Mouse (Mus musculus) E14TG2a.4 (cell line): Measurements from ENCODE around the gene Get4.

Experiments used
- CTCF ChIP-seq: conservative IDR thresholded peaks from 2 replicates; pipeline ENCODE4 v1.5.1; 2014; ENCODE audit warnings: low read length
- POU5F1 ChIP-seq: IDR thresholded peaks from 2 replicates; pipeline ENCODE4 v1.6.1; 2014; ENCODE audit warnings: low read length, borderline replicate concordance

- TF ChIP-seq CTCF, result no peak
- TF ChIP-seq POU5F1, result no peak
Measured at GRCm38 (mm10) chr5:139251736-139252080, 416 bp upstream of the Get4 start.
